10 mouse cellular contexts compared by ENCODE assay signal in the genomic region with DNA sequence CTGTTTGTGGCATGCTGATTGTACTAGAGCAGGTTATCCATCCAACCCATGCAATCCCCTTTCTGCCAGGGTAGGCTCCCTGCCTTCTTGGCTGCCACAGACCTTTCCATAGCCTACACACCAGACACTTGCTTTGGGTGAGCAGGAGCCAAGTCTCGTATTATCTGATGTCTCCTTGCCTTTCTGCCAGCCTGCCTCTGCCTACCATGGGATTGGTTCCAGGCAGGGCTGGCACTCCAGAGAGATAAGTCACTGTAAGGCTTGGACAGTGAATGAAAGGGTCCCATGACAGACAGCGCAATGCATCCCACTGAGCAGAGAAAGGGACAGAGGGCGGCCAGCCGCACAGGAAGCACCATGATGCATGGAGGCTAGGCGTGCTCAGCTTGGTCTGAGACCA.
"Had no signal": no experiment of that assay in that cellular context is flagged by ENCODE, and none has a peak within 500 bp of the region (broad histone marks: within the 10 kb centered on the region; RNA-seq: fewer than 3 reads in every experiment).

No protein-coding gene starts in this region.

- H3K27ac ChIP-seq: kidney, embryonic 15.5 days; liver, embryonic 14.5 days; stomach, postnatal 0 days had no signal

- H3K9ac ChIP-seq: kidney, embryonic 15.5 days; limb, embryonic 13.5 days; liver, embryonic 14.5 days had no signal

- H3K9me3 ChIP-seq: kidney, embryonic 15.5 days; limb, embryonic 13.5 days had no signal

- DNase-seq: kidney, adult 2 months; kidney, postnatal 14 days; layer of hippocampus, adult 9-11 months; layer of hippocampus, postnatal 36 days; lung, adult 18-20 months; thymus, postnatal 4 days had no signal

- H3K27me3 ChIP-seq: kidney, embryonic 15.5 days; limb, embryonic 13.5 days had no signal

- H3K4me2 ChIP-seq: kidney, embryonic 15.5 days; limb, embryonic 13.5 days had no signal

- H3K4me3 ChIP-seq: kidney, embryonic 15.5 days; limb, embryonic 13.5 days had no signal
